Mouse (Mus musculus) forebrain, embryonic 16.5 days (tissue): ENCODE measurements around the gene Ric1. TPM values are rescaled to one million over a fixed set of nuclear protein-coding genes. Genes with fewer than 3 reads are reported as not detected.

Source experiments
- ATAC-seq: fragments of 200-750 bp; cut with Nextera tagmentation; 2 replicates; pipeline ENCODE4 v1.8.0; 2017; ENCODE audit warnings: mild to moderate bottlenecking, moderate library complexity
- H3K27ac ChIP-seq: fragments of 300-500 bp; sonication (generic); 2 replicates; pipeline ENCODE4 v1.5.1; 2014; ENCODE audit warnings: low read length, control low read depth
- H3K27me3 ChIP-seq: fragments of 300-500 bp; sonication (generic); replicated peaks from 2 replicates; pipeline ENCODE4 v1.6.1; 2014; ENCODE audit warnings: low read length; ENCODE audit not compliant: control insufficient read depth, insufficient read depth
- H3K36me3 ChIP-seq: fragments of 300-500 bp; sonication (generic); 2 replicates; pipeline ENCODE4 v1.6.1; 2014; ENCODE audit not compliant: control insufficient read depth, insufficient read depth
- H3K4me1 ChIP-seq: fragments of 300-500 bp; sonication (generic); replicated peaks from 2 replicates; pipeline ENCODE4 v1.6.1; 2014; ENCODE audit warnings: low read length; ENCODE audit not compliant: control insufficient read depth, insufficient read depth
- H3K4me2 ChIP-seq: fragments of 300-500 bp; sonication (generic); 2 replicates; pipeline ENCODE4 v1.6.1; 2014; ENCODE audit warnings: mild to moderate bottlenecking, low read length, control low read depth
- H3K4me3 ChIP-seq: fragments of 300-500 bp; sonication (generic); replicated peaks from 2 replicates; pipeline ENCODE4 v1.5.1; 2014; ENCODE audit warnings: mild to moderate bottlenecking, low read length, control low read depth
- H3K9ac ChIP-seq: fragments of 300-500 bp; sonication (generic); replicated peaks from 2 replicates; pipeline ENCODE4 v1.6.1; 2014; ENCODE audit warnings: low read depth, low read length, control low read depth
- H3K9me3 ChIP-seq: fragments of 300-500 bp; sonication (generic); 2 replicates; pipeline ENCODE4 v1.6.1; 2016; ENCODE audit warnings: low read length; ENCODE audit not compliant: control insufficient read depth
- WGBS: fragments of 180-500 bp; shearing (Covaris S2); extraction: QIAGEN DNeasy Blood & Tissue Kit; methylation state at CpG from one replicate; pipeline ENCODE4 v1.1.7; 2014; 5-methylcytosine and 5-hydroxymethylcytosine counted together
- polyA plus RNA-seq: library from polyadenylated mRNA; unstranded; fragments of >200 nt; fragmentation: Nextera tagmentation; extraction: Ambion mirVana; gene quantifications from 2 replicates; pipeline ENCODE4 v1.2.1, GENCODE M21; 2015

The Ric1 gene
- polyA plus RNA-seq, 1 experiment from 2014 or later: 14.0 TPM

DNA sequence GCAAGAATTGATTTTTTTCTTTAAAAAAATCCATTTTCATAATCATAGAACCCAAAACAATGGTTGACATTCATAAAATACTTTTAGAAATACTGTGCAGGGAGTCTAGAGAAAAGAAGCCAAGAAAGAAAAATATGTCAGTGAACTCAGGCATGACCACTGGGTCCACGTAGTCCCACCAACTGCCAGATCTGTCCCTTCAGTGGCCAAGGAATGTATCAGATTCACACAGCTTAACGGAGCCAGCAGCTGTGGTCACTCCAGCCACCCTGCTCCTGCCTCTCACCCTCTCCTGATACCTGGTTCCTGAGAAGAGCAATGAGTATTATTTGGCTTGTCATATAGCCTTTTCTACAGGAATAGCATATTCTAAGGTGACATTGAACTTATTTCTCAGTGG is 38.7 kb upstream of the Ric1 start:
- Histone ChIP-seq H3K36me3 (no peaks in the 10 kb centered on the region), H3K4me2 (no peak overlapping the region), H3K9ac (no peak overlapping the region), H3K27ac (no peak overlapping the region), H3K9me3 (no peaks in the 10 kb centered on the region), H3K4me1 (no peaks in the 10 kb centered on the region), H3K4me3 (no peak overlapping the region), H3K27me3 (no peaks in the 10 kb centered on the region)
- 96% methylated on average over 2 of the region's 2 CpGs for WGBS
- no peak for ATAC-seq

DNA sequence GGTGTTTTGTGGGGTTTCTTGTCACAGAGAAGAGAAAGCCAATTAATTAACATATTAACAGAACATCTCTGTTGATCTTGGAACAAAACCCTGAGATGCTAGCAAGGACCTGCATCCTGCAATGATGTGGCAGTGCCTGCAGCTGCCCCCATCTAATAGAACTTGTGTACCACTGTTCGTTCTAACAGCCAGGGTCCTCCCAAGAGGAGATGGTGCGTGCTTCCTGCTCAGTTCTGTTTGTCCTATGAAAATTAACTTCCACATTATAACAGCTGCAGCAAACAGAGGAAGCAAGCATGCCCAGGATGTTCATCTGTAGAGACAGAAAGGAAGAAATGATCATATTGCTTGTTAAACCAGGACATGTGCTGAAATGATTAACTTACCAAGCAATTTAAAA is 37.5 kb upstream of the Ric1 start:
- H3K36me3 ChIP-seq: no peaks in the 10 kb centered on the region
- H3K4me1 ChIP-seq: no peaks in the 10 kb centered on the region
- ATAC-seq: no peak
- H3K27ac ChIP-seq: no peak overlapping the region
- H3K27me3 ChIP-seq: no peaks in the 10 kb centered on the region
- no peak overlapping the region for H3K4me3 ChIP-seq
- WGBS: 67% methylated on average over 2 of the region's 2 CpGs
- no peaks in the 10 kb centered on the region for H3K9me3 ChIP-seq
- no peak overlapping the region for H3K4me2 ChIP-seq
- no peak overlapping the region for H3K9ac ChIP-seq

DNA sequence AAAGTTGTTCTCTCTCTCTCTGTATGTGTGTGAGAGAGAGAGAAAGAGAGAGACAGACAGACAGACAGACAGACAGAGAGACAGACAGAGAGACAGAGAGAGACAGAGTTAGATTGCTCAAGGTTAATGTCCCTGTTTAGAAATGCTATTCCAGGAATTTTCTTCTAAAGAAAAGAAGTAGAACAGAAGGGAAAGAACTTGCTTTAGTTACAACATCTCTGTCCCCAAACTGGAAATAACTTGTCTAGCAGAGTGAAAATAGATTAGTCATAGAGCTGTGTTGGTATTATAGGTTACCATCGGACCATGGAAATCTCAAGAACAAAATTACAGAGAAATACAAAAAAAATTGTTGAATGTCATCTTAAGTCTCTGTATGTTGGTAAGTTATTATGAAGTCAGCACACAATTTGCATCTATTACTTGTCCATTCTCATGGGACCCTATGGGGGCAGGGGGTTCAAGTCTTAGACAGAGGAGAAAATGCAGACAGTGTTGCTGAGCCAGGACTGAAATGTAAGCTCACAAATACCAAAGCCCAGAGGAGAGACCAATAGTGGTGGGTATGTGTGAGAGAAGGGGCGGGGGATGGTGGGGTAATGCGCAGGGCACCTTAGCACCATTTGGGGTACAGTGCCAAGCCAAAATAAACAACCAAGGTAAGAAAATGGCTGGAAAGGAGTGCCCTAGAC is 36.7 kb upstream of the Ric1 start:
- H3K9me3 ChIP-seq: no peaks in the 10 kb centered on the region

DNA sequence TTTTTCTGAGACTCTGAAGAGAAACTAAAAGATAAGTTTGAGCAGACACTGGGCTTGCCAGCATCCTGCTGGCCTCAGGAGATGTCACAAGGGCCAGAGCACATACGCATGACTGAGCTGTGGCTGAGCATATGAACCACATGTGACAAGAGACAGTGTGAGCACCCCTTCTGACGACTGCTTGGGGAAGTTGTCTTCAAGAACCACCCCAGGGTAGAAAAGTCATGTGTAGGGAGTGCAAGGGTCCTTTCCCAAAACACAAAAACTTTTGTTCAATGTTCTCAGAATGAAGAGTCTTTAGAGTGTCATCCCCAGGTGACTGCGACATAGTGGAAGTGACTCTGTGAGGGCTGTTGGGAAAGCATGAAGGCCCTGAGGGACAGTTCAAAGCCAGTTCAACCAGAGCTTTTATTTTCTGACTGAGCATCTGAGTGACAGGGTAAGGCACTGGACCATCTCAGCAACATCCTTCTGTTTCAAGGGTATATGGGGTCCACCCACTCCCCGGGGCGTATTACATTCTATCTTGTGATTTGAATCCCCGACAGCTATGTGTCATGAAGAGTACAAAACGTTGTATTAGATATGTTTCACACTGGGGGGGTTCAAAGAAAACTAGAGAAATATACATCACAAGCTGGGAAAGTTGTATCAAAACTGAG is 35.4 kb upstream of the Ric1 start:
- H3K4me3 ChIP-seq: no peak overlapping the region
- no peaks in the 10 kb centered on the region for H3K9me3 ChIP-seq
- no peaks in the 10 kb centered on the region for H3K27me3 ChIP-seq
- no peaks in the 10 kb centered on the region for H3K4me1 ChIP-seq
- no peak for ATAC-seq
- no peaks in the 10 kb centered on the region for H3K36me3 ChIP-seq
- 86% methylated on average over 7 of the region's 7 CpGs for WGBS
- no peak overlapping the region for H3K4me2 ChIP-seq
- no peak overlapping the region for H3K27ac ChIP-seq
- no peak overlapping the region for H3K9ac ChIP-seq

More for the DNA sequence above, 36.7 kb upstream of the Ric1 start:
- no peak for ATAC-seq
- H3K27ac ChIP-seq: no peak overlapping the region
- H3K36me3 ChIP-seq: no peaks in the 10 kb centered on the region
- no peak overlapping the region for H3K4me2 ChIP-seq
- no peaks in the 10 kb centered on the region for H3K4me1 ChIP-seq
- no peak overlapping the region for H3K9ac ChIP-seq
- H3K27me3 ChIP-seq: no peaks in the 10 kb centered on the region
- H3K4me3 ChIP-seq: no peak overlapping the region
- WGBS: 96% methylated on average over 3 of the region's 3 CpGs

DNA sequence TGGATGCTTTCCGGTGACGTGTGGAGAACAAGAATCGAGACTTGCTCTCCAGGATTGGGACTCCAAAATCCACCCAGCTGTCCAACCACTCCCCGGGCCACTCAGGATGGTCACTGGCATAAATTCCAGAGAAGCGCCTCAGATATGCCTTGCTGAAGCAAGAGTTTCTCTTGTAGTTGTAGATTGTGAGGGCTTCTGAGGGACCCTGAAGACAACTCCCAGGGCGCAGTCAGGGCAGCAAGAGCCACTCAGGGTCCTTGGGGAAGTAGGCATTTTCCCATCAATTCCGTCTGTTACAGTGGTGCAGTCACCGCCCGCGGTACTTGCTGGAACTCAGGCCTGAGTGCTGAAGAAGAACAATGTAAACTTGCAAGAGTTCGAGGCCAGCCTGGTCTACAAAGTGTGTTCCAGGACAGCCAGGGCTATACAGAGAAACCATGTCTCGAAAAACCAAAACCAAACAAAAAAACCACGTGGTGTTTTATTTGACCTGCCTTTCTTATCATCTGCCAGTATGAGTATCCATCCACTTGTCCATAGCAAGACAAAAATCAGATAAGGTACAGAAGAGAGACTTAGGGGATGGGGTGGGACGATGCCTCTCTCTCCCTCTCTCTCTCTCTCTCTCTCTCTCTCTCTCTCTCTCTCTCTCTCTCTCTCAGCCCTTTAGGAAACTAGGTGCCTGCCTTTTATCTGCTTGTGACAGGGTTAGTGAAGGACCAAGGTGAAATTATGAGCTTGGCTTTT is 34.6 kb upstream of the Ric1 start:
- no peaks in the 10 kb centered on the region for H3K36me3 ChIP-seq
- H3K4me2 ChIP-seq: no peak overlapping the region
- H3K9me3 ChIP-seq: no peaks in the 10 kb centered on the region
- no peak overlapping the region for H3K9ac ChIP-seq
- no peak overlapping the region for H3K27ac ChIP-seq
- no peaks in the 10 kb centered on the region for H3K4me1 ChIP-seq
- 89% methylated on average over 14 of the region's 14 CpGs for WGBS
- H3K27me3 ChIP-seq: no peaks in the 10 kb centered on the region
- ATAC-seq: no peak
- no peak overlapping the region for H3K4me3 ChIP-seq

DNA sequence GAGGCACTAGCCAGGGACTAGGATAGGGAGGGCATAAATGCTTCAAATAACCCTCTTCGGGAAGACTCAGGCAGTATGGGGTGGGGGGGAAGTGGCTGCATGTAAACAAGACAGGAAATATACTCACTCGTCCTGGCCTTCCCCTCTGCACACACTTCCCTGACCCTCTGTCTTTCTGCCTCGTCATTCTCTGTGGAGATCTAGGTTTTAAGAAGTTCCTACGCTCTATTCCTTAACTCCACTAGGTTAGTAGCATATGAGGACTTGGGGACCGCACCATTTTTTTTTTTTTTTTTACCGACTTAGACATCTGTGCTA is 34.0 kb upstream of the Ric1 start:
- 76% methylated on average over 6 of the region's 6 CpGs for WGBS
- H3K27ac ChIP-seq: no peak overlapping the region
- H3K9ac ChIP-seq: no peak overlapping the region
- H3K4me3 ChIP-seq: no peak overlapping the region
- ATAC-seq: no peak
- H3K9me3 ChIP-seq: no peaks in the 10 kb centered on the region
- H3K4me2 ChIP-seq: no peak overlapping the region
- no peaks in the 10 kb centered on the region for H3K36me3 ChIP-seq
- H3K27me3 ChIP-seq: no peaks in the 10 kb centered on the region
- H3K4me1 ChIP-seq: no peaks in the 10 kb centered on the region

DNA sequence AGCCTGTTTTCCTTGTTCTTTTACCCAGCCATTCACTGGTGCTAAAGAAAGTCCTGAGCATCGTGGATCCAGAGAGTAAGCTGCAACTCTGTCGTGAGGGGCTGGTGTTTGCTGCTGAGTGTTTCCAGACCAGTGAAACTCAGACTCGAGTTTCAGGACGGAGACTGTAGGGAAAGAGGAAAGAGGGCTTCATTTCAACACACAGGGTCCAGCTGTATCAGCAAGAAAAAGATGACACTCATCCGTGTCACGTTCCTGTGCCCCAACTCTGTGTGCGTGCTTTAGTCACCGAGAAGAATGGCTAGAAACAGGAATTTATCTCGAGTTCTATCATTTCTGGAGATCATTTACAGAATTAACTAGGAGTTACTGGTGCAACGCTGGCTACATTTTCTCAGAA is 33.7 kb upstream of the Ric1 start:
- Histone ChIP-seq H3K9ac (no peak overlapping the region), H3K27ac (no peak overlapping the region), H3K36me3 (no peaks in the 10 kb centered on the region), H3K9me3 (no peaks in the 10 kb centered on the region), H3K4me2 (no peak overlapping the region), H3K4me3 (no peak overlapping the region), H3K27me3 (no peaks in the 10 kb centered on the region), H3K4me1 (no peaks in the 10 kb centered on the region)
- no peak for ATAC-seq
- WGBS: 81% methylated on average over 10 of the region's 10 CpGs

DNA sequence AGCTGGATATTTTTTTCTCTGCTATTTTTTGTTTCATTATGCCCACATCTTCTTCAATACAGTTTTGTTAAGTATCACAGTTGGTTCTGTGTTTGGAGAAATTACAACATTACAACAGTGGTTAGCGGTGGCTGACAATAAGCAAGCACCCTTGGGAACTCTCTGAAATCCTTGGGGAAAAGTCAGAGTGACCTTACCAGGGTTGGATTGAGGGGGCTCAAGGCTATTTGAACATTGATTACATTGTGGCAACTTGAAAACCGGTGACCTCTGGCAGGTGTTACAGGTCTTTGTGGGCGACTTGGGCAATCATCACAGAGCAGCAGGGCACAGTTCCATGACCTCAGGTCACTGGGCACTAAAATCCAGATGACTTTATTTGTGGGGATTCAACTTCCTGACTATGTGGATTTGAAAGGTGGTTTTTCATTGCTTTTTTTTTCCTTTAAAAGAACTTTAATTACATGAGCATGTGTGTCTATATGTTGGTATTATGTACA is 32.2 kb upstream of the Ric1 start:
- H3K36me3 ChIP-seq: no peaks in the 10 kb centered on the region
- H3K27me3 ChIP-seq: no peaks in the 10 kb centered on the region
- WGBS: 92% methylated on average over 3 of the region's 3 CpGs
- no peak overlapping the region for H3K9ac ChIP-seq
- H3K4me3 ChIP-seq: no peak overlapping the region
- H3K4me1 ChIP-seq: no peaks in the 10 kb centered on the region
- no peaks in the 10 kb centered on the region for H3K9me3 ChIP-seq
- no peak for ATAC-seq
- no peak overlapping the region for H3K27ac ChIP-seq
- no peak overlapping the region for H3K4me2 ChIP-seq

DNA sequence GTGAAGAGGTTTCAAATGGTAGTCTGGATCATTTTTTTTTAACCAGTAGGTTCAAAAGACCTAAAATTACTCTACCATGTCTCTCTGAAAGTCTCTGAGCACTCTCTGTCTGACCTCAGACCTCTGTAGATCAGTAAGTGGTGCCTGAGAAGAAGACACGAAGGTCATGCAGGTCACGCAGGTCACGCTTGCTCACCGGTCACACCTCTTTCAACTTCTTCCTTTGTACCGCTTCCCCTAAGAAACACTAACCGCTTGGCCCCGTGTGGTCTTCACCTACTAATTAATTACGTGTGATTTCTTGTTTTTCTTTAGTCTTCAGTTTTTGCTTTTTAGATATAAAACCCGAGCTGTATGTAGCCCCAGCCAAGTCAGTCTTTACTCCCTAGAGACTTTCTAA is 30.6 kb upstream of the Ric1 start:
- 83% methylated on average over 9 of the region's 9 CpGs for WGBS
- H3K27me3 ChIP-seq: no peaks in the 10 kb centered on the region

More for the DNA sequence above, 30.6 kb upstream of the Ric1 start:
- Histone ChIP-seq H3K9ac (no peak overlapping the region), H3K36me3 (no peaks in the 10 kb centered on the region), H3K4me1 (no peaks in the 10 kb centered on the region), H3K4me2 (no peak overlapping the region), H3K27ac (no peak overlapping the region), H3K4me3 (no peak overlapping the region), H3K9me3 (no peaks in the 10 kb centered on the region)
- no peak for ATAC-seq
